Mouse (Mus musculus) MEL (cell line): ENCODE data around the gene Col23a1. TPM values are rescaled to one million over a fixed set of nuclear protein-coding genes. Genes with fewer than 3 reads are reported as not detected.

Experiments
- DNase-seq: peaks from one replicate; pipeline ENCODE4 v3.0.0; 2011; ENCODE audit warnings: low read depth, low spot score
- H3K27ac ChIP-seq: 2 replicates; pipeline ENCODE4 v1.5.1; 2012; ENCODE audit warnings: low read depth, mild to moderate bottlenecking, control low read depth, low read length, moderate library complexity; ENCODE audit not compliant: control insufficient read depth
- H3K27me3 ChIP-seq, 2 experiments: fragments of 150-350 bp in 1 of 2; sonication (generic) in 1 of 2; 2 replicates each; pipeline ENCODE4 v1.6.1; 2012; ENCODE audit warnings: low read length in 2 of 2, mild to moderate bottlenecking in 2 of 2, improper control_type of control experiment in 1 of 2, moderate library complexity in 1 of 2; ENCODE audit not compliant: insufficient read depth in 2 of 2, control insufficient read depth in 1 of 2
- H3K36me3 ChIP-seq, 2 experiments: 2 replicates each; pipeline ENCODE4 v1.6.1; 2012 to 2014; ENCODE audit warnings: low read length in 2 of 2, improper control_type of control experiment in 1 of 2, inconsistent platforms in 1 of 2, mild to moderate bottlenecking in 1 of 2; ENCODE audit not compliant: insufficient read depth in 2 of 2, control insufficient read depth in 1 of 2
- H3K4me1 ChIP-seq, 2 experiments: fragments of 150-350 bp in 1 of 2; sonication (generic) in 1 of 2; 2 replicates each; pipeline ENCODE4 v1.6.1; 2012; ENCODE audit warnings: low read length in 2 of 2, improper control_type of control experiment in 1 of 2, mild to moderate bottlenecking in 1 of 2; ENCODE audit not compliant: insufficient read depth in 2 of 2, control insufficient read depth in 1 of 2
- H3K4me3 ChIP-seq, 2 experiments: fragments of 150-350 bp in 1 of 2; sonication (generic) in 1 of 2; 2 replicates each; pipeline ENCODE4 v1.5.1; 2012; ENCODE audit warnings: low read depth in 2 of 2, low read length in 2 of 2, mild to moderate bottlenecking in 2 of 2, moderate library complexity in 2 of 2, control low read depth in 1 of 2, improper control_type of control experiment in 1 of 2; ENCODE audit not compliant: control insufficient read depth in 1 of 2, insufficient read depth in 1 of 2
- H3K79me2 ChIP-seq: 2 replicates; pipeline ENCODE4 v1.6.1; 2012; ENCODE audit warnings: mild to moderate bottlenecking, low read length, moderate library complexity; ENCODE audit not compliant: control insufficient read depth, poor library complexity, insufficient read depth
- H3K9ac ChIP-seq: 2 replicates; pipeline ENCODE4 v1.6.1; 2012; ENCODE audit warnings: low read depth, mild to moderate bottlenecking, control low read depth, low read length, moderate library complexity; ENCODE audit not compliant: control insufficient read depth, poor library complexity, severe bottlenecking
- H3K9me3 ChIP-seq: fragments of 150-350 bp; sonication (generic); replicated peaks from 2 replicates; pipeline ENCODE4 v1.6.1; 2012; ENCODE audit warnings: mild to moderate bottlenecking, low read length, improper control_type of control experiment, moderate library complexity; ENCODE audit not compliant: insufficient read depth
- BHLHE40 ChIP-seq: IDR thresholded peaks from 2 replicates; pipeline ENCODE4 v1.6.1; 2012; ENCODE audit warnings: low read depth, mild to moderate bottlenecking, inconsistent platforms, low read length, improper control_type of control experiment, borderline replicate concordance
- CHD1 ChIP-seq: IDR thresholded peaks from 2 replicates; pipeline ENCODE4 v1.6.1; 2012; ENCODE audit warnings: low read depth, mild to moderate bottlenecking, inconsistent platforms, low read length, improper control_type of control experiment
- CHD2 ChIP-seq: IDR thresholded peaks from 2 replicates; pipeline ENCODE4 v1.6.1; 2011; ENCODE audit warnings: low read length, improper control_type of control experiment
- CTCF ChIP-seq, 3 experiments: IDR thresholded peaks in 2 of 3; conservative IDR thresholded peaks in 1 of 3; 2 replicates each; pipeline ENCODE4 v1.5.1; 2011 to 2012; ENCODE audit warnings: low read length in 3 of 3, low read depth in 2 of 3, mild to moderate bottlenecking in 2 of 3, improper control_type of control experiment in 1 of 3, inconsistent platforms in 1 of 3, mixed read lengths in 1 of 3, moderate library complexity in 1 of 3; ENCODE audit not compliant: control insufficient read depth in 1 of 3, insufficient read depth in 1 of 3, poor library complexity in 1 of 3, severe bottlenecking in 1 of 3
- E2F4 ChIP-seq: IDR thresholded peaks from 2 replicates; pipeline ENCODE4 v1.6.1; 2011; ENCODE audit warnings: low read depth, low read length, improper control_type of control experiment, borderline replicate concordance
- EP300 ChIP-seq, 2 experiments: IDR thresholded peaks; 2 replicates each; pipeline ENCODE4 v1.6.1; 2011; ENCODE audit warnings: improper control_type of control experiment in 2 of 2, low read length in 2 of 2, low read depth in 1 of 2, mild to moderate bottlenecking in 1 of 2
- ETS1 ChIP-seq: IDR thresholded peaks from 2 replicates; pipeline ENCODE4 v1.6.1; 2012; ENCODE audit warnings: low read depth, mild to moderate bottlenecking, inconsistent platforms, low read length, improper control_type of control experiment, moderate library complexity
- GABPA ChIP-seq: IDR thresholded peaks from 2 replicates; pipeline ENCODE4 v1.6.1; 2012; ENCODE audit warnings: low read depth, mild to moderate bottlenecking, inconsistent platforms, low read length, improper control_type of control experiment, moderate library complexity
- HCFC1 ChIP-seq: IDR thresholded peaks from 2 replicates; pipeline ENCODE4 v1.6.1; 2012; ENCODE audit warnings: low read depth, mild to moderate bottlenecking, inconsistent platforms, low read length, improper control_type of control experiment, moderate library complexity
- KAT2A ChIP-seq: conservative IDR thresholded peaks from 2 replicates; pipeline ENCODE4 v1.6.1; 2012; ENCODE audit warnings: low read depth, low read length, improper control_type of control experiment, inconsistent platforms
- MAX ChIP-seq: IDR thresholded peaks from 2 replicates; pipeline ENCODE4 v1.6.1; 2011; ENCODE audit warnings: low read length, improper control_type of control experiment
- MXI1 ChIP-seq: IDR thresholded peaks from 2 replicates; pipeline ENCODE4 v1.6.1; 2011; ENCODE audit warnings: mild to moderate bottlenecking, low read depth, low read length, improper control_type of control experiment
- MYB ChIP-seq: IDR thresholded peaks from 2 replicates; pipeline ENCODE4 v1.6.1; 2011; ENCODE audit warnings: mild to moderate bottlenecking, low read depth, low read length, improper control_type of control experiment
- NELFE ChIP-seq: IDR thresholded peaks from 2 replicates; pipeline ENCODE4 v1.6.1; 2011; ENCODE audit warnings: low read depth, low read length, improper control_type of control experiment
- POLR2A ChIP-seq, 2 experiments: IDR thresholded peaks; 2 replicates each; pipeline ENCODE4 v1.6.1; 2011 to 2012; ENCODE audit warnings: low read length in 2 of 2, mild to moderate bottlenecking in 2 of 2, control low read depth in 1 of 2, improper control_type of control experiment in 1 of 2, low read depth in 1 of 2, moderate library complexity in 1 of 2; ENCODE audit not compliant: control insufficient read depth in 1 of 2, insufficient read depth in 1 of 2, poor library complexity in 1 of 2
- POLR2AphosphoS2 ChIP-seq: IDR thresholded peaks from 2 replicates; pipeline ENCODE4 v1.6.1; 2011; ENCODE audit warnings: low read length, improper control_type of control experiment
- POLR2AphosphoS5 ChIP-seq: IDR thresholded peaks from 2 replicates; pipeline ENCODE4 v1.6.1; 2012; ENCODE audit warnings: low read depth, borderline replicate concordance, mild to moderate bottlenecking, inconsistent platforms, low read length, moderate library complexity, mixed read lengths
- RCOR1 ChIP-seq: IDR thresholded peaks from 2 replicates; pipeline ENCODE4 v1.6.1; 2012; ENCODE audit warnings: low read depth, mild to moderate bottlenecking, inconsistent platforms, low read length, improper control_type of control experiment
- SIN3A ChIP-seq: IDR thresholded peaks from 2 replicates; pipeline ENCODE4 v1.6.1; 2012; ENCODE audit warnings: low read length, improper control_type of control experiment, inconsistent platforms
- TAL1 ChIP-seq: IDR thresholded peaks from 2 replicates; pipeline ENCODE4 v1.6.1; 2012; ENCODE audit warnings: mild to moderate bottlenecking, inconsistent platforms, low read length, moderate library complexity, mixed read lengths
- TBP ChIP-seq: IDR thresholded peaks from 2 replicates; pipeline ENCODE4 v1.8.0; 2011; ENCODE audit warnings: low read depth, low read length, improper control_type of control experiment
- UBTF ChIP-seq: IDR thresholded peaks from 2 replicates; pipeline ENCODE4 v1.6.1; 2012; ENCODE audit warnings: low read depth, mild to moderate bottlenecking, inconsistent platforms, low read length, improper control_type of control experiment, moderate library complexity, borderline replicate concordance; ENCODE audit not compliant: insufficient read depth
- USF1 ChIP-seq: IDR thresholded peaks from 2 replicates; pipeline ENCODE4 v1.6.1; 2014; ENCODE audit warnings: low read depth, mild to moderate bottlenecking, inconsistent platforms, low read length, improper control_type of control experiment, moderate library complexity
- ZMIZ1 ChIP-seq: IDR thresholded peaks from 2 replicates; pipeline ENCODE4 v1.6.1; 2012; ENCODE audit warnings: low read depth, mild to moderate bottlenecking, inconsistent platforms, low read length, improper control_type of control experiment, moderate library complexity
- ZNF384 ChIP-seq: IDR thresholded peaks from 2 replicates; pipeline ENCODE4 v1.6.1; 2012; ENCODE audit warnings: low read depth, mild to moderate bottlenecking, inconsistent platforms, low read length, improper control_type of control experiment
- polyA plus RNA-seq, 2 experiments: library from polyadenylated mRNA; stranded (reverse) in 1 of 2; unstranded in 1 of 2; fragments of >175 nt in 1 of 2; fragments of >200 nt in 1 of 2; gene quantifications; 2 replicates each; pipeline versions ENCODE4 v1.2.1 to v1.2.4; 2012; ENCODE audit warnings: low replicate concordance in 2 of 2, low read depth in 1 of 2; ENCODE audit not compliant: insufficient read length in 2 of 2, insufficient read depth in 1 of 2, missing spikeins in 1 of 2
- total RNA-seq: library from RNA; depleted of rRNA; stranded (reverse); fragments of 300-350 nt; gene quantifications from 2 replicates; pipeline ENCODE4 v1.2.3, GENCODE M21; 2012

Col23a1 gene
- total and polyA plus RNA-seq, 3 experiments: under 0.01 to 0.03 TPM; not detected in 1

DNA sequence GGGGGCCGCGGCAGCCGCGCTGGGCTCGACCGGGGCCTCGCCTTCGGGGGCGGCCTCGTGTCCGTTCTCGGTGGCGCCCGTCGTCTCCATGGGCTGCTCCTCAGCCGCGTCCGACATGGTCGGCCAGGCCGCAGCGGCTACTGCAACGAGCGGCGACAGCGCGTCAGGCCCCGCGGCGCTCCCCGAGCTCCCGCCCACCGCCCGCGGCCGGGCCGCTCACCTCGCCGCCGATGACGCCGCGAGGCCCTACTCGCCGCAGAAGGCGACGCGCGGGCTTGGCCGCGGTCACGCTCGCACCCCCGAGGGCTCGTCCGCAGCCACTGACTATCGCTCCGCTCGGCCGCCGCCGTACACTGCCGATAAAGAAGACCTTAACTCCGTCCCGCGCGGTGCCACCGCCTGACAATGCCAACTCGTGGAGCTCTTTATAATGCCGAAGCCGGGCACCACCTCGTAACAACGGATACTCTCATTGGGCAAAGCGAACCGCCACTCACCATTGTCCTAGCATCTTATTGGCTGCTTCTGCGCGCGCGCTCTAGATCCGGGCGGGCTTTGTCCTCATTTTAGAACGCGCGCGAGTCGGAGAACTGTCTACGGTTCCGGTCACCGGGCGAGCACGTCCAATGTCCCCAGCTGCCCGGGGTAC lies 316.9 kb downstream of the Col23a1 start, which contains the start of gene Hnrnpab (continued):
- no peak for TF ChIP-seq ZNF384
- peak; percentile 65; the same call in 1 of the 2 replicates for TF ChIP-seq CHD2
- peak; percentile 99 for TF ChIP-seq TBP
- no peak; the same call in 1 of the 2 replicates for TF ChIP-seq USF1
- TF ChIP-seq MXI1: peak; percentile 90
- TF ChIP-seq TAL1: no peak
- TF ChIP-seq POLR2AphosphoS5: peak; percentile 97
- peak; percentile 96 for TF ChIP-seq E2F4
- TF ChIP-seq ZMIZ1: peak; percentile 100
- TF ChIP-seq POLR2AphosphoS2: peak; percentile 99
- TF ChIP-seq KAT2A: no peak; the same call in 1 of the 2 replicates

GRCm38 (mm10) chr11:51607096-51607738 lies 317.5 kb downstream of the Col23a1 start:
- H3K9ac ChIP-seq: peak overlapping the region; percentile 86
- peaks cover 5 to 36% of the 10 kb centered on the region in 2 experiments for H3K4me1 ChIP-seq
- H3K36me3 ChIP-seq: peaks cover 27 to 54% of the 10 kb centered on the region in 2 experiments
- no peaks in the 10 kb centered on the region for H3K27me3 ChIP-seq
- H3K9me3 ChIP-seq: no peaks in the 10 kb centered on the region
- peak overlapping the region; percentile 56 to 68 for H3K4me3 ChIP-seq
- TF ChIP-seq POLR2A (IDR thresholded peaks at IDR 0.05; ENCODE audit: control insufficient read depth in 1 of 2, insufficient read depth in 1 of 2, low read depth in 1 of 2, low read length in 2 of 2, poor library complexity in 1 of 2) (no peak), HCFC1 (no peak), MXI1 (0 out of 2 replicates have a peak, but pooled peaks have one; percentile 19), UBTF (no peak), CTCF (IDR thresholded peaks at IDR 0.05 in 2 of 3, conservative IDR thresholded peaks at IDR 0.05 in 1 of 3; ENCODE audit: control insufficient read depth in 1 of 3, insufficient read depth in 1 of 3, low read depth in 2 of 3, low read length in 3 of 3, poor library complexity in 1 of 3, severe bottlenecking in 1 of 3) (no peak), BHLHE40 (no peak), CHD2 (no peak), EP300 (IDR thresholded peaks at IDR 0.05; ENCODE audit: low read depth in 1 of 2, low read length in 2 of 2) (no peak), CHD1 (peak; percentile 92; the same call in 1 of the 2 replicates), MAX (no peak), GABPA (no peak), POLR2AphosphoS2 (no peak), TBP (no peak), MYB (peak; percentile 43), NELFE (no peak), RCOR1 (peak; percentile 49; the same call in 1 of the 2 replicates), ZMIZ1 (no peak; the same call in 1 of the 2 replicates), E2F4 (no peak), TAL1 (no peak), SIN3A (no peak), ETS1 (peak; percentile 38; the same call in 1 of the 2 replicates)
- no peak for DNase-seq
- peak overlapping the region; percentile 70 for H3K27ac ChIP-seq
- H3K79me2 ChIP-seq: peaks cover 43% of the 10 kb centered on the region
